Mouse (Mus musculus) inflammation-experienced regulatory T-cells, adult 6 months (primary cell): Measurements from ENCODE around the gene Lbp. TPM values are rescaled to one million over a fixed set of nuclear protein-coding genes. Genes with fewer than 3 reads are reported as not detected.

Experiments
- ATAC-seq: one replicate; pipeline ENCODE4 v1.8.0; 2017
- polyA plus RNA-seq, 3 experiments: library from polyadenylated mRNA; unstranded; fragments of 100-300 nt; shearing (Covaris generic); gene quantifications; one replicate each; pipeline ENCODE4 v1.2.1; 2017

Gene Lbp
- polyA plus RNA-seq, 3 experiments from 2014 or later = 1.0 TPM; not detected in 2

- ATAC-seq = no peak
Observed at GRCm38 (mm10) chr2:158365099-158365850, 59.0 kb downstream of the Lbp start.

- ATAC-seq = no peak
Observed at GRCm38 (mm10) chr2:158367654-158368053, 61.4 kb downstream of the Lbp start.

GRCm38 (mm10) chr2:158368313-158368712 is 62.0 kb downstream of the Lbp start:
- no peak for ATAC-seq

GRCm38 (mm10) chr2:158369474-158370172 is 63.3 kb downstream of the Lbp start:
- no peak for ATAC-seq

- ATAC-seq = no peak
Observed at GRCm38 (mm10) chr2:158370173-158370550, 63.9 kb downstream of the Lbp start.

- ATAC-seq = no peak
Observed at GRCm38 (mm10) chr2:158373061-158373460, 66.8 kb downstream of the Lbp start.

- ATAC-seq = no peak
Observed at GRCm38 (mm10) chr2:158373516-158373915, 67.2 kb downstream of the Lbp start.

GRCm38 (mm10) chr2:158375443-158376122 is 69.3 kb downstream of the Lbp start, which contains the start of gene Snhg11:
Gene Snhg11, plus strand, starts transcription at chr2:158375638.
- ATAC-seq = no peak

GRCm38 (mm10) chr2:158376123-158376687 is 69.9 kb downstream of the Lbp start:
- ATAC-seq = no peak

- no peak for ATAC-seq
Observed at GRCm38 (mm10) chr2:158376798-158377197, 70.5 kb downstream of the Lbp start.

- ATAC-seq = no peak
Observed at GRCm38 (mm10) chr2:158377811-158378210, 71.5 kb downstream of the Lbp start.

GRCm38 (mm10) chr2:158379354-158380078 is 73.2 kb downstream of the Lbp start:
- peak; percentile 84 for ATAC-seq

Other genes starting within 250 kb of the Lbp start
- gene Tgm2, start 160.1 kb upstream of the Lbp start, polyA plus RNA-seq = 1 to 10 TPM; 1.2 to 2.6 (median 2.1) TPM
- gene D630003M21Rik, start 77.3 kb upstream of the Lbp start, polyA plus RNA-seq = not detected
- gene Bpi, start 48.4 kb upstream of the Lbp start, polyA plus RNA-seq = not detected
- gene Snhg11, start 69.1 kb downstream of the Lbp start, polyA plus RNA-seq = under 1 TPM in 2 of 3 experiments, not detected in 1; 0.10 to 0.11 TPM
- gene Ralgapb, start 103.4 kb downstream of the Lbp start, polyA plus RNA-seq = 10 to 100 TPM; 13.3 to 18.2 (median 13.8) TPM
- gene Adig, start 196.1 kb downstream of the Lbp start, polyA plus RNA-seq = not detected
- not detected for gene Arhgap40, start 206.3 kb downstream of the Lbp start, polyA plus RNA-seq